1 mouse cellular context compared by ENCODE assay signal in the genomic region with DNA sequence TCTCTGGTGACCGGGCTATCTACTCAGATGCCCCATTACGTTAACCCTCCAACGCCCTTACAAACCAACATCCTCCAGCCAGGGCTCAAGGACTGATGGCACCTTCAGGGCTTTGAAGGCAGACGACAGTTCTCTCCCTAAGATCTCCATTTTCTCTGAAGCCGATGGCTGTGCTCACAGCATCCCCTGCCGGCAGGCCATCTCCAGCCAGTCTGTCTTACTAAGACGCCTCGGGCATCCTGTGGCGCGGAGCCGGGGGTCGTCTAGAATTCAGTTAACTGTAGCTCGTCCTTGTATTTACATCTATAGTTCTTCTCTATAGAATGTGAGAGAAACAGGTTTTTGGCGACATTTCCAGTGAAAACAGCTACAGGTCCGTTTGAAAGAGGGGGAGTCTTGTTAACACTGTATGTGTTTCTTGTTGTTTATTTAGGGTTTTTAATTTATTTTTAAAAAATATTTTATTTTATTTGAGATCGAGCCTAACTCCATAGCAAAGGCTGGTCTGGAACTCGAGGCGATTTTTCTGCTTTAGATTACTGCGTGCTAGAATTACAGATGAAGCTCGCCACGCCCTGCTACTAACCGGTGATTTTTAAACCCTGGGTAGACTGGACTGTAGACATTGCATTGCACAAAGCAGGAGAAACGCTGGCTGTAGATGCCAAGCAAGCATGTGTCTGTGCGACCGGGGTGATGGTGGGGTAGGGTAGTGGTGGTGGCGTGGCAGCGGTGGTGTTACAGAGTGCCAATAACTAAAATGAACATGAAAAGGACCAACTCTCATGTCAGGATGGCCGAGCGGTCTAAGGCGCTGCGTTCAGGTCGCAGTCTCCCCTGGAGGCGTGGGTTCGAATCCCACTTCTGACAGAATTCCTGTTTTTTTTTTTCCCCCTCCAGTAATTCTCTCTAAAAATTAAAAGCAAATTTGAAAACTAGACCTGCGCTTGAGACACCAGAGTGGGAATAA.
TF ChIP-seq lines count a peak whose summit lies in the region.

No protein-coding gene starts in this region.

TF ChIP-seq in C2C12, 6 proteins besides CTCF, POLR2A, EP300 and RAD21:
- TF ChIP-seq MYOD1 (IDR thresholded peaks at IDR 0.05; ENCODE audit: control insufficient read depth, insufficient read length, low read depth) (no peak), MAX (IDR thresholded peaks at IDR 0.05) (peak; percentile 58), MYOG (IDR thresholded peaks at IDR 0.05; ENCODE audit: control insufficient read depth, extremely low read depth, insufficient read length) (no peak), CEBPB (IDR thresholded peaks at IDR 0.05; ENCODE audit: low read depth) (no peak)
